Mouse (Mus musculus) heart, postnatal 0 days (tissue): Measurements from ENCODE around the gene Ect2l. TPM values are rescaled to one million over a fixed set of nuclear protein-coding genes. Genes with fewer than 3 reads are reported as not detected.

Source experiments
- ATAC-seq: fragments of 200-750 bp; cut with Nextera tagmentation; 2 replicates; pipeline ENCODE4 v1.8.0; 2017; ENCODE audit warnings: low read depth, moderate number of reproducible peaks, moderate library complexity; ENCODE audit not compliant: insufficient read depth
- DNase-seq: peaks from one replicate; pipeline ENCODE4 v3.0.0-alpha.2; 2016; ENCODE audit warnings: low spot score
- H3K27ac ChIP-seq: fragments of 300-500 bp; sonication (generic); 2 replicates; pipeline ENCODE4 v1.5.1; 2014; ENCODE audit warnings: low read depth, mild to moderate bottlenecking
- H3K27me3 ChIP-seq: fragments of 300-500 bp; sonication (generic); 2 replicates; pipeline ENCODE4 v1.6.1; 2014; ENCODE audit warnings: low read length, mixed read lengths; ENCODE audit not compliant: control insufficient read depth, insufficient read depth
- H3K36me3 ChIP-seq: fragments of 300-500 bp; sonication (generic); replicated peaks from 2 replicates; pipeline ENCODE4 v1.6.1; 2014; ENCODE audit warnings: low read length, mixed read lengths; ENCODE audit not compliant: control insufficient read depth, insufficient read depth
- H3K4me1 ChIP-seq: fragments of 300-500 bp; sonication (generic); 2 replicates; pipeline ENCODE4 v1.6.1; 2014; ENCODE audit warnings: antibody characterized with exemption; ENCODE audit not compliant: control insufficient read depth, insufficient read depth
- H3K4me2 ChIP-seq: fragments of 300-500 bp; sonication (generic); 2 replicates; pipeline ENCODE4 v1.6.1; 2014; ENCODE audit warnings: low read depth, mild to moderate bottlenecking, low read length, moderate library complexity
- H3K4me3 ChIP-seq: fragments of 300-500 bp; sonication (generic); 2 replicates; pipeline ENCODE4 v1.5.1; 2014; ENCODE audit warnings: low read depth, low read length
- H3K9ac ChIP-seq: fragments of 300-500 bp; sonication (generic); replicated peaks from 2 replicates; pipeline ENCODE4 v1.6.1; 2014; ENCODE audit warnings: low read depth, low read length, mixed read lengths
- H3K9me3 ChIP-seq: fragments of 300-500 bp; sonication (generic); replicated peaks from 2 replicates; pipeline ENCODE4 v1.6.1; 2016; ENCODE audit warnings: low read length; ENCODE audit not compliant: control insufficient read depth
- CTCF ChIP-seq: IDR thresholded peaks from 2 replicates; pipeline ENCODE4 v1.5.1; 2016; ENCODE audit warnings: antibody characterized with exemption, control low read depth, low read depth
- EP300 ChIP-seq: IDR thresholded peaks from 2 replicates; pipeline ENCODE4 v1.6.1; 2016; ENCODE audit warnings: antibody characterized with exemption, low read depth
- WGBS: fragments of 180-500 bp; shearing (Covaris S2); extraction: QIAGEN DNeasy Blood & Tissue Kit; methylation state at CpG from one replicate; pipeline ENCODE4 v1.1.7; 2014; 5-methylcytosine and 5-hydroxymethylcytosine counted together
- polyA plus RNA-seq: library from polyadenylated mRNA; unstranded; fragments of >200 nt; fragmentation: Nextera tagmentation; extraction: Ambion mirVana; gene quantifications from 2 replicates; pipeline ENCODE4 v1.2.1, GENCODE M21; 2015
- total RNA-seq: library from RNA; depleted of rRNA; stranded (reverse); fragments of >200 nt; gene quantifications from 2 replicates; pipeline ENCODE4 v1.2.3, GENCODE M21; 2014; ENCODE audit warnings: low replicate concordance

Ect2l gene
- total and polyA plus RNA-seq, 2 experiments from 2014 or later: 0.60 TPM; not detected in 1

- no peak for ATAC-seq
- 72% methylated on average over 4 of the region's 4 CpGs for WGBS
- Histone ChIP-seq H3K36me3 (peaks cover 7% of the 10 kb centered on the region; the same call in 1 of the 2 replicates), H3K4me2 (no peak overlapping the region), H3K9ac (no peak overlapping the region), H3K4me3 (no peak overlapping the region), H3K27me3 (no peaks in the 10 kb centered on the region), H3K27ac (no peak overlapping the region), H3K9me3 (no peaks in the 10 kb centered on the region), H3K4me1 (peaks cover 6% of the 10 kb centered on the region; the same call in 1 of the 2 replicates)
- TF ChIP-seq EP300 (no peak), CTCF (no peak)
- no peak for DNase-seq
Observed at GRCm38 (mm10) chr10:18213373-18213772, 2.7 kb upstream of the Ect2l start.

- H3K27ac ChIP-seq: no peak overlapping the region
- no peak overlapping the region for H3K4me2 ChIP-seq
- no peaks in the 10 kb centered on the region for H3K36me3 ChIP-seq
- WGBS: 52% methylated on average over 6 of the region's 6 CpGs
- H3K4me1 ChIP-seq: peaks cover 6% of the 10 kb centered on the region; the same call in 1 of the 2 replicates
- H3K9me3 ChIP-seq: no peaks in the 10 kb centered on the region
- H3K4me3 ChIP-seq: no peak overlapping the region
- DNase-seq: no peak
- no peak overlapping the region for H3K9ac ChIP-seq
- H3K27me3 ChIP-seq: no peaks in the 10 kb centered on the region
- no peak for ATAC-seq
- TF ChIP-seq CTCF: no peak
- TF ChIP-seq EP300: no peak
Observed at GRCm38 (mm10) chr10:18210119-18210518, 571 bp downstream of the Ect2l start.

GRCm38 (mm10) chr10:18204067-18204466, 6.6 kb downstream of the Ect2l start:
- WGBS: 42% methylated on average over 7 of the region's 7 CpGs
- Histone ChIP-seq H3K4me1 (no peaks in the 10 kb centered on the region), H3K4me2 (no peak overlapping the region), H3K27me3 (no peaks in the 10 kb centered on the region), H3K4me3 (no peak overlapping the region), H3K9me3 (no peaks in the 10 kb centered on the region), H3K27ac (no peak overlapping the region), H3K9ac (no peak overlapping the region), H3K36me3 (no peaks in the 10 kb centered on the region)
- TF ChIP-seq EP300 (no peak), CTCF (no peak)
- DNase-seq (no peak), ATAC-seq (no peak)

- DNase-seq: no peak
- no peaks in the 10 kb centered on the region for H3K36me3 ChIP-seq
- H3K27ac ChIP-seq: no peak overlapping the region
- no peak overlapping the region for H3K9ac ChIP-seq
- H3K9me3 ChIP-seq: no peaks in the 10 kb centered on the region
- no peaks in the 10 kb centered on the region for H3K4me1 ChIP-seq
- WGBS: 83% methylated on average over 3 of the region's 3 CpGs
- H3K27me3 ChIP-seq: no peaks in the 10 kb centered on the region
- H3K4me2 ChIP-seq: no peak overlapping the region
- TF ChIP-seq CTCF (no peak), EP300 (no peak)
- no peak for ATAC-seq
- H3K4me3 ChIP-seq: no peak overlapping the region
Observed at GRCm38 (mm10) chr10:18202401-18202800, 8.3 kb downstream of the Ect2l start.

GRCm38 (mm10) chr10:18200656-18201055, 10.0 kb downstream of the Ect2l start:
- no peaks in the 10 kb centered on the region for H3K4me1 ChIP-seq
- no peak for TF ChIP-seq CTCF
- no peak for TF ChIP-seq EP300
- H3K27me3 ChIP-seq: no peaks in the 10 kb centered on the region
- no peak overlapping the region for H3K27ac ChIP-seq
- no peak overlapping the region for H3K4me2 ChIP-seq
- H3K36me3 ChIP-seq: no peaks in the 10 kb centered on the region
- no peak overlapping the region for H3K9ac ChIP-seq
- no peaks in the 10 kb centered on the region for H3K9me3 ChIP-seq
- 73% methylated on average over 9 of the region's 9 CpGs for WGBS
- H3K4me3 ChIP-seq: no peak overlapping the region
- DNase-seq (no peak), ATAC-seq (no peak)

GRCm38 (mm10) chr10:18199919-18200318, 10.8 kb downstream of the Ect2l start:
- H3K27me3 ChIP-seq: no peaks in the 10 kb centered on the region
- H3K27ac ChIP-seq: no peak overlapping the region
- no peak for DNase-seq
- WGBS: 77% methylated on average over 4 of the region's 4 CpGs
- no peak overlapping the region for H3K4me3 ChIP-seq
- no peaks in the 10 kb centered on the region for H3K9me3 ChIP-seq
- no peaks in the 10 kb centered on the region for H3K4me1 ChIP-seq
- H3K9ac ChIP-seq: no peak overlapping the region
- no peak for ATAC-seq
- H3K36me3 ChIP-seq: no peaks in the 10 kb centered on the region
- TF ChIP-seq CTCF (no peak), EP300 (no peak)
- H3K4me2 ChIP-seq: no peak overlapping the region
